Mouse (Mus musculus) megakaryocyte-erythroid progenitor cell, adult 5-6 weeks (primary cell): ENCODE results near the gene Pon3. TPM values are rescaled to one million over a fixed set of nuclear protein-coding genes. Genes with fewer than 3 reads are reported as not detected.

Source experiments
- ATAC-seq: replicated peaks from 2 replicates; pipeline ENCODE4 v1.8.0; 2016; ENCODE audit warnings: mild to moderate bottlenecking, inconsistent platforms; ENCODE audit not compliant: severe bottlenecking, poor library complexity, low FRiP score, low TSS enrichment
- total RNA-seq, 2 experiments: library from RNA; stranded (forward) in 1 of 2; stranded (reverse) in 1 of 2; fragments of 200-1000, 215-1000 nt in 1 of 2; fragments of >200 nt in 1 of 2; fragmentation: Nextera tagmentation in 1 of 2; gene quantifications; 2 replicates each; pipeline ENCODE4 v1.2.3; 2014 to 2017

Pon3 gene
- total RNA-seq (2014; fragmentation: Nextera tagmentation) = 8.6 and 12.8 TPM in 2 replicates
- 15.5 and 21.1 TPM in 2 replicates for total RNA-seq (2017)

- peak; percentile 99 for ATAC-seq
These were observed at the start of gene Pon3 for GRCm38 (mm10) chr6:5255722-5256451. Gene Pon3, minus strand, starts transcription at chr6:5256286.

DNA sequence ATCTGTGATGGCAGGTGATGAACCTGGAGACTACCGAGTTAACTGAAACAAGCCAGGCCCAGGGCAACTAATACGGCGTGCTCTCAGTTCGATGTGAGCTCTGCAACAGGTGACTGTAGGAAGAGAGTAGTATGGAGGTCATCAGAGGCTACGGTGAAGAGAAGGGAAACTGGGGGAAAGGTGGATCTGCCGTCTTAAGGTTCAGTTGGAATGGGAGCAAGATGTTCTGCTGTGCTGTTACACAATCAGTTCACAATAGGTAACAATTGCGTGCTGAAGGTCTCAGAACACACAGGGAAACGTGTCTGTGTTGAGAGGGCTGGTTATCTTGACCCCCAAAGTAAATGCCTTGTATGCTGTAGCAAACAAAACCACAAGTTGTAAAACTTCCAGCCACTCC, 48.9 kb upstream of the Pon3 start:
- ATAC-seq = no peak

- ATAC-seq = no peak
These were observed 44.5 kb upstream of the Pon3 start for GRCm38 (mm10) chr6:5300629-5301028.

DNA sequence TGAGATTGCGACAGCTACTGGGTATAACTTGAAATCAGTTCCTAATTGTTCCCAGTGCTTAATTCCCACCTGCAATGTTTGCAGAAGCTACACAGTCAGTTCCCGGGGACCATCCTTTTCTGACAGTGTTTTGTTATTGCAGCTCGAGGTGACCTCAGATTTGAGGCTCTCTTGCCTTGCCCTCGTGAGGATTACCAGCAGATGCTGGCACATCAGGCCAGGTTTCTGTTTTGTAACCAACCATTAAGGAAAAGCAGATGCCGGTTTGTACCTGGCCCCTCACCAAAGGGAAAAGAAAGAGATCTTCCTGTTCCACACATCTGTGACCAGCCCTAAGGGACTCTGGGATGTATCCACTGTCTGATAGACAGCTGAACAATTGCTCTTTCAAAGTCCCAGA, 43.5 kb upstream of the Pon3 start:
- no peak for ATAC-seq

DNA sequence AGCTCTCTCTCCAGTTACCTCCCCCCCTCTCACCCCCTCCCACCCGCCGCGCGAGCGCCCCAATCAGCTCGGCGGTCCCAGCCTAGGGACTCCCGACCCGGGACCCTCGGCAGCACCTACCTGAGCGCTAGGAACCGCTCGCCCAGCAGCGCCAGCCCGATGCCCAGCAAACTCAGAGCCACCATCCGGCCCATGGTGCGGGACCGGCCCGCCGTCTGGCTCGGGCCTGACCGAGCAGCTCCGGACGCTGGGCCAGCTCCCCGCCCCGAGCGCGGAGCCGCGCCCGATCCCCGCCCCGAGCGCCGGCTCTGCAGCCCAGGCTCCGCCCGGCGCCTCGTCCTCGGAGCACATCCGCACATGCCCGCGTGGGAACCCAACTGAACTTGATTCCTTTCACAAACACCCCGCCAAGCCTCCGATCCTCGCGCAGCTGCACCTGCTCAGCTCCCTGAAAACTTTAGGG, 42.0 kb upstream of the Pon3 start, which contains the start of gene Pon2:
Pon2 (minus strand) TSS at position 364 of the 463 bp plus-strand sequence.
- ATAC-seq = peak; percentile 76

- peak; percentile 82 for ATAC-seq
These were observed 41.4 kb upstream of the Pon3 start for GRCm38 (mm10) chr6:5297321-5298091.

DNA sequence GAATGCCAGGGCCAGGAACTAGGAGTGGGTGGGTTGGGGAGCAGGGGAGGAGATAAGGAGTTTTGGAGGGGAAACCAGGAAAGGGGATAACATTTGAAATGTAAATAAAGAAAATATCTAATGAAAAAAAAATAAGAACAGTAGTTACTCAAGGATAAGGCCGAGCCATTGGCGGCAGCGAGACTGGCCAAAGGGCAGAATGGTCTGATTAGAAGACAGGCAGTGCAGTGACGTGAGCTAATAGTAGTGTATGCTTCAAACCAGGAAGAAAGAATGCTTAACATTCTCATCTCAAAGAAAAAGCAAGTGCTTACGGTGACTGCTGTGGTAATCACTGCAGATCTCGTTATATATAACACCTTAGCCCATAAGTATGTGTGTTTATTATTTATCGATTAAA, 40.0 kb upstream of the Pon3 start:
- ATAC-seq = no peak

- no peak for ATAC-seq
These were observed 38.8 kb upstream of the Pon3 start for GRCm38 (mm10) chr6:5294659-5295449.

GRCm38 (mm10) chr6:5292841-5293240, 36.8 kb upstream of the Pon3 start:
- ATAC-seq = no peak

DNA sequence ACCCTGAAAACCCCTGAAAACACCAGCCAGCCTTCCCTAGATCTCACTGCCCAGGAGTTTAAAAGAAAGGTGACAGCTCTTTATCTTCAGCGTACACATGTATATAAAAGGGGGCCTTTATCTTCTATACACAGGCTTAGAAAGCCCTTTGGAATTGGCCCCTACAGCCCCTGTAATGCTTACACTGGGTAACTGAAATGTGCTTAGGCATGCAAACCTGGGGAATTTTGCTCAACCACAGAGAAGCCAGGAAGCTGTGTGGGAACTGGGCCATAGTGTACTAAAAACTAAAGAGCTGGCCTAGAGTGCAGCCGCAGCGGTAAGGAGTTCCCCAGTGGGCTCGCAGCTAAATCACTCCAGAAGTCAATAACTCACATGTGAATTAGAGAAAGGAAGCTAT, 35.4 kb upstream of the Pon3 start:
- peak; percentile 75 for ATAC-seq

DNA sequence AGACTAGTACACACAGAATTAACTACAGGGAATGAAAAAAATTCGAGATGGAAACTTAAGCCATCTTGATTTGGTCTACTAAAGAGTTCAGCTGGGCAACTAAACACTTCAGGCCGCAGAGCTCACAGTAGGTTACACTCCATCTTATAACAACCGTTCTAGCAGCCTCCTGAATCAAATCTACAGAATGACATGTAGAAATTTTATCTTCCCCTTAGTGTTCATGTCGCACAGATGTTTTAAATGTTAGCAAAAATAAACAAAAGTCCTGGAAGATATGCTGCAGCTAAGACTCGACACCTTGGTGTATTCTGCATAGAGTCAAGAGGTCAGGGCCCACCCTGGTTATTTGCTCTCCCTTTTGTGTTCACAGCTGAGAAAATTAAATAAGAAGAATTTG, 31.8 kb upstream of the Pon3 start:
- peak; percentile 12; the same call in 1 of the 2 replicates for ATAC-seq

DNA sequence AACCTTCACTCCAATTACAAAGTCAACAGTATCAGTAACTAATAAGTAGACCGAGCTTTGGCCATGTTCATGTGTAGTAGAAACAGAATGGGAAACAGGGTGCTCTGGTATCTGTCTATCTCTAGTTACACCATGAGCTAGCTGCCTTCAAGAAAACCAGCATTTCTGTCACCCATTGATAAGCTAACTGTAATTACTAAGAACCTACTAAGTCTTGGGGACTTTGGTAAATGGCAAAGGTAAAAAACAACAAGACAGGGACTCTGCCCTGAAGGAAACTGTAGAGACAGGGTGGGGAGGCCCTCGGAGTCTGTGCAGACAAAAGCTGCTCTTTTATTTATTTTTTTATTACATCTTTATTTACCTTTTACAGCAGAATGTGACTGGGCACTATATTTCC, 31.3 kb upstream of the Pon3 start:
- ATAC-seq = peak; percentile 77

DNA sequence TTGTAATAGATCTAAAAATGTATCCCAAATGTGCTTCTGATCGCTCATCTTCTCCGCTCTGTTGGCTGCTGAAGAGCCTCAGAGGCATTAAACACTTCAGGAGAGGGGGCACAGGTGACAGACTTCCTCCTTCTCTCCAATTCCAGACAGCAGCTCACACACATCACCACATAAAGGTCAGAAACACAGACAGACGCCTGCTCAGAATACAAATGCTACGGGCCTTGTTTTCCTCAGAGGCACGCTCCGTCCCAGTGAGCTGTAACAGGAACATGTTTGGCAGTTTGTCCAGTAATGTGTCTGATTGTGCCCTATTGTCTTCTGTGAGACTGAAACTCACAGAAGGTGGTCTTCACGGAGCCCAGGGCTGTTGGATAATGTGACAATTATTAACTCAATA, 26.3 kb upstream of the Pon3 start:
- ATAC-seq = no peak

- ATAC-seq = no peak
These were observed 24.7 kb upstream of the Pon3 start for GRCm38 (mm10) chr6:5280576-5281305.

GRCm38 (mm10) chr6:5277972-5278371, 21.9 kb upstream of the Pon3 start:
- no peak for ATAC-seq

- ATAC-seq = no peak
These were observed 13.6 kb upstream of the Pon3 start for GRCm38 (mm10) chr6:5269641-5270040.

DNA sequence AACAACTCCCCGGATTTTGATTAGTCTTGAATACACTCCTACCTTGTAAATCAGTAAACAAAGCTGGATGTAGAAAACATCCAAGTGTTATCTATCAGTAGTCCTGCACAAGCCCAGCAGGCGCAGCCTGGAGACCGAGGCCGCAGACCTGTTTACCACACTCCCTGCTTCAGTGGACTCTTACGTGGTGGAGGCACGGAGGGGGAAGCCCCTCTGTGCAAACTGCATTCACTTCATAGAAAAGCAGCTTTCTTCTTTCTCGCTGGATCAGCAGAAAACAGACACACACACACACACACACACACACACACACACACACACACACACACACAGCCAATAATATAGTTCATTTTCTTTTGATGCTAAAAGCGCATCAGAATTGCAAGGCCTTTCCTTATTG, 8.7 kb upstream of the Pon3 start:
- ATAC-seq = no peak

GRCm38 (mm10) chr6:5263250-5263999, 7.3 kb upstream of the Pon3 start:
- peak; percentile 85 for ATAC-seq
